Mouse (Mus musculus) E14TG2a.4 (cell line): ENCODE measurements around the gene Ndufc2.

Source experiments
- CTCF ChIP-seq: conservative IDR thresholded peaks from 2 replicates; pipeline ENCODE4 v1.5.1; 2014; ENCODE audit warnings: low read length
- POU5F1 ChIP-seq: IDR thresholded peaks from 2 replicates; pipeline ENCODE4 v1.6.1; 2014; ENCODE audit warnings: low read length, borderline replicate concordance

GRCm38 (mm10) chr7:97446171-97446925 is 46.5 kb downstream of the Ndufc2 start:
- TF ChIP-seq CTCF (no peak), POU5F1 (no peak)
